8 mouse cellular contexts compared by ENCODE assay signal in genomic region chr4:105159531-105159870, GRCm38 (mm10). TPM values are rescaled to one million over a fixed set of nuclear protein-coding genes. Genes with fewer than 3 reads are reported as not detected.
DNase-seq lines count a peak whose midpoint lies in the region; ATAC-seq and TF ChIP-seq lines count a peak whose summit lies in the region.

No protein-coding gene starts in this region.

- H3K9ac ChIP-seq in heart, embryonic 12.5 days = peak overlapping the region; percentile 52; the same call in 1 of the 2 replicates
- H3K9ac ChIP-seq in hindbrain, embryonic 11.5 days (ENCODE audit: low read depth, low read length) = peak overlapping the region; percentile 87

- no peak for DNase-seq in heart, postnatal 10 days
- no peak for DNase-seq in hindbrain, embryonic 11.5 days (ENCODE audit: low spot score)
- DNase-seq in midbrain, embryonic 10.5 days (ENCODE audit: low spot score) = no peak
- no peak for DNase-seq in thymus, postnatal 4 days
- no peak for DNase-seq in frontal cortex, adult 2 months (ENCODE audit: extremely low spot score in 1 of 2, low spot score in 1 of 2)
- no peak for DNase-seq in gastrocnemius, postnatal 10 days

- H3K27me3 ChIP-seq in heart, embryonic 12.5 days (replicated peaks) = peaks cover 10% of the 10 kb centered on the region; the same call in 1 of the 2 replicates
- no peaks in the 10 kb centered on the region for H3K27me3 ChIP-seq in hindbrain, embryonic 11.5 days (ENCODE audit: control insufficient read depth, insufficient read depth, low read length)
- peaks cover 13% of the 10 kb centered on the region; the same call in 1 of the 2 replicates for H3K27me3 ChIP-seq in midbrain, embryonic 10.5 days (ENCODE audit: low read depth, poor library complexity, severe bottlenecking)

- intact Hi-C loops in heart, postnatal 10 days (cut with DNase I) = loop anchor here (2.0 to 10.0 kb wide), 8 partner anchors 57 to 575 kb away; no protein-coding TSS in a partner anchor

- peak overlapping the region; percentile 75 for H3K4me3 ChIP-seq in heart, embryonic 12.5 days
- peak overlapping the region; percentile 6 for H3K4me3 ChIP-seq in bone marrow, adult 2 months (replicated peaks; ENCODE audit: control insufficient read depth, low read depth, low read length)
- H3K4me3 ChIP-seq in hindbrain, embryonic 11.5 days (ENCODE audit: low read depth, low read length) = peak overlapping the region; percentile 97
- peak overlapping the region; percentile 96 for H3K4me3 ChIP-seq in midbrain, embryonic 10.5 days

- H3K4me2 ChIP-seq in heart, embryonic 12.5 days = peak overlapping the region; percentile 68
- H3K4me2 ChIP-seq in hindbrain, embryonic 11.5 days (replicated peaks; ENCODE audit: low read depth, low read length) = peak overlapping the region; percentile 81

- ATAC-seq in heart, embryonic 12.5 days (ENCODE audit: insufficient number of reproducible peaks, low FRiP score) = no peak
- ATAC-seq in hindbrain, embryonic 11.5 days (ENCODE audit: low FRiP score) = no peak

- peaks cover 5% of the 10 kb centered on the region; the same call in 1 of the 2 replicates for H3K36me3 ChIP-seq in heart, embryonic 12.5 days
- H3K36me3 ChIP-seq in hindbrain, embryonic 11.5 days (ENCODE audit: control insufficient read depth, insufficient read depth, low read length) = no peaks in the 10 kb centered on the region
- H3K36me3 ChIP-seq in midbrain, embryonic 10.5 days = peaks cover 32% of the 10 kb centered on the region

- no peak for TF ChIP-seq CTCF in bone marrow, adult 2 months (IDR thresholded peaks at IDR 0.05; ENCODE audit: control insufficient read depth, insufficient read depth, low read length)

- no peak for TF ChIP-seq POLR2A in bone marrow, adult 2 months (IDR thresholded peaks at IDR 0.05; ENCODE audit: borderline replicate concordance, control insufficient read depth, low read depth, low read length)

- H3K4me1 ChIP-seq in heart, embryonic 12.5 days (replicated peaks) = peaks cover 10% of the 10 kb centered on the region; the same call in 1 of the 2 replicates
- no peaks in the 10 kb centered on the region; the same call in 1 of the 2 replicates for H3K4me1 ChIP-seq in bone marrow, adult 2 months (ENCODE audit: control insufficient read depth, insufficient read depth, low read length)
- peaks cover 3% of the 10 kb centered on the region for H3K4me1 ChIP-seq in hindbrain, embryonic 11.5 days (replicated peaks; ENCODE audit: control insufficient read depth, insufficient read depth, low read length)
- peaks cover 42% of the 10 kb centered on the region for H3K4me1 ChIP-seq in midbrain, embryonic 10.5 days

- 24% methylated on average over 6 of the region's 6 CpGs for WGBS in heart, embryonic 12.5 days
- 83% methylated on average over 6 of the region's 6 CpGs for WGBS in bone marrow, adult 2 months
- 19% methylated on average over 6 of the region's 6 CpGs for WGBS in hindbrain, embryonic 11.5 days
- WGBS in midbrain, embryonic 10.5 days = 18% methylated on average over 6 of the region's 6 CpGs

- no peaks in the 10 kb centered on the region for H3K9me3 ChIP-seq in heart, embryonic 12.5 days (replicated peaks)
- H3K9me3 ChIP-seq in hindbrain, embryonic 11.5 days (ENCODE audit: control insufficient read depth, low read length) = no peaks in the 10 kb centered on the region
- no peaks in the 10 kb centered on the region for H3K9me3 ChIP-seq in midbrain, embryonic 10.5 days (replicated peaks)

- no peak overlapping the region for H3K27ac ChIP-seq in heart, embryonic 12.5 days (ENCODE audit: poor library complexity, severe bottlenecking)
- H3K27ac ChIP-seq in bone marrow, adult 2 months (ENCODE audit: control insufficient read depth, insufficient read depth, low read depth, low read length, poor library complexity) = no peak overlapping the region
- no peak overlapping the region for H3K27ac ChIP-seq in hindbrain, embryonic 11.5 days (ENCODE audit: low read depth, low read length)
- H3K27ac ChIP-seq in midbrain, embryonic 10.5 days (replicated peaks) = peak overlapping the region; percentile 97

RNA-seq across cellular contexts. Expression of gene Plpp3, which starts 2.4 kb away (rescaled TPM):
- 28.6 and 30.3 TPM in 2 replicates for polyA plus RNA-seq in heart, embryonic 12.5 days (2016; fragmentation: Nextera tagmentation; extraction: Ambion mirVana)
- 10 to 100 TPM; 73.2 to 73.9 TPM for total RNA-seq in heart, postnatal 10 days (2021)
- polyA plus RNA-seq in bone marrow, adult 2 months (2011; ENCODE audit: insufficient read depth, insufficient read length, low replicate concordance, missing spikeins) = 3.4 and 7.9 TPM in 2 replicates
- 51.1 and 52.7 TPM in 2 replicates for polyA plus RNA-seq in hindbrain, embryonic 11.5 days (2014; fragmentation: Nextera tagmentation; extraction: Ambion mirVana)
- polyA plus RNA-seq in midbrain, embryonic 10.5 days (2016; fragmentation: Nextera tagmentation; extraction: Ambion mirVana) = 44.5 and 55.6 TPM in 2 replicates
- 200 and 237 TPM in 2 replicates for polyA plus RNA-seq in frontal cortex, adult 2 months (2012; rRNA removed)
- total RNA-seq in gastrocnemius, postnatal 10 days (2021) = 10 to 100 TPM; 79.6 to 82.6 TPM

RNA-seq across cellular contexts. Expression of gene Prkaa2, which starts 49.8 kb away (rescaled TPM):
- 48.2 and 53.1 TPM in 2 replicates for polyA plus RNA-seq in heart, embryonic 12.5 days (2016; fragmentation: Nextera tagmentation; extraction: Ambion mirVana)
- 10 to 100 TPM; 71.3 to 81.0 TPM for total RNA-seq in heart, postnatal 10 days (2021)
- 0.29 and 0.70 TPM in 2 replicates for polyA plus RNA-seq in bone marrow, adult 2 months (2011; ENCODE audit: insufficient read depth, insufficient read length, low replicate concordance, missing spikeins)
- 5.0 TPM in 2 replicates for polyA plus RNA-seq in hindbrain, embryonic 11.5 days (2014; fragmentation: Nextera tagmentation; extraction: Ambion mirVana)
- polyA plus RNA-seq in midbrain, embryonic 10.5 days (2016; fragmentation: Nextera tagmentation; extraction: Ambion mirVana) = 1.9 and 2.6 TPM in 2 replicates
- 9.6 and 11.5 TPM in 2 replicates for polyA plus RNA-seq in frontal cortex, adult 2 months (2012; rRNA removed)
- total RNA-seq in gastrocnemius, postnatal 10 days (2021) = 10 to 100 TPM; 75.4 to 83.6 TPM

Comparison
In these comparisons a context has a peak if more than half of its experiments do, and no peak if none do; other contexts are left out.
1. H3K4me3 ChIP-seq: peak in every context shown above with its lines; median percentile 97 in hindbrain, embryonic 11.5 days; 96 in midbrain, embryonic 10.5 days; 75 in heart, embryonic 12.5 days; 6 in bone marrow, adult 2 months.